ENCODE assay signal across 8 mouse cellular contexts in genomic region chr6:125148926-125149568, GRCm38 (mm10). TPM values are rescaled to one million over a fixed set of nuclear protein-coding genes. Genes with fewer than 3 reads are reported as not detected.
DNase-seq lines count a peak whose midpoint lies in the region; ATAC-seq lines count a peak whose summit lies in the region.

No protein-coding gene starts in this region.

- H3K4me2 ChIP-seq in hindbrain, embryonic 11.5 days (replicated peaks; ENCODE audit: low read depth, low read length), result no peak overlapping the region
- peak overlapping the region; percentile 27; the same call in 1 of the 2 replicates for H3K4me2 ChIP-seq in liver, embryonic 12.5 days

- DNase-seq in hindbrain, embryonic 10.5 days (ENCODE audit: low spot score), result no peak
- no peak for DNase-seq in hindbrain, embryonic 11.5 days (ENCODE audit: low spot score)
- peak; percentile 51 for DNase-seq in adipocyte (ENCODE audit: low spot score)
- DNase-seq in gastrocnemius, postnatal 25 days, result peak; percentile 88
- peak; percentile 71 for DNase-seq in kidney, adult 18-20 months
- DNase-seq in testis, postnatal 10 days (ENCODE audit: low spot score), result peak; percentile 65
- DNase-seq in thymus, postnatal 25 days, result no peak

- peaks cover 61% of the 10 kb centered on the region for H3K4me1 ChIP-seq in hindbrain, embryonic 10.5 days (replicated peaks)
- peaks cover 10% of the 10 kb centered on the region; the same call in 1 of the 2 replicates for H3K4me1 ChIP-seq in hindbrain, embryonic 11.5 days (replicated peaks; ENCODE audit: control insufficient read depth, insufficient read depth, low read length)
- peaks cover 86% of the 10 kb centered on the region for H3K4me1 ChIP-seq in liver, embryonic 12.5 days

- H3K9ac ChIP-seq in hindbrain, embryonic 11.5 days (ENCODE audit: low read depth, low read length), result no peak overlapping the region
- peak overlapping the region; percentile 15; the same call in 1 of the 2 replicates for H3K9ac ChIP-seq in liver, embryonic 12.5 days

- peak overlapping the region; percentile 64 for H3K27ac ChIP-seq in hindbrain, embryonic 10.5 days
- no peak overlapping the region for H3K27ac ChIP-seq in hindbrain, embryonic 11.5 days (ENCODE audit: low read depth, low read length)
- peak overlapping the region; percentile 70 for H3K27ac ChIP-seq in liver, embryonic 12.5 days

- H3K36me3 ChIP-seq in hindbrain, embryonic 10.5 days, result peaks cover 62% of the 10 kb centered on the region
- H3K36me3 ChIP-seq in hindbrain, embryonic 11.5 days (ENCODE audit: control insufficient read depth, insufficient read depth, low read length), result no peaks in the 10 kb centered on the region
- peaks cover 54% of the 10 kb centered on the region for H3K36me3 ChIP-seq in liver, embryonic 12.5 days

- no peak overlapping the region for H3K4me3 ChIP-seq in hindbrain, embryonic 10.5 days
- H3K4me3 ChIP-seq in hindbrain, embryonic 11.5 days (ENCODE audit: low read depth, low read length), result no peak overlapping the region
- no peak overlapping the region for H3K4me3 ChIP-seq in liver, embryonic 12.5 days

- H3K9me3 ChIP-seq in hindbrain, embryonic 10.5 days, result no peaks in the 10 kb centered on the region
- H3K9me3 ChIP-seq in hindbrain, embryonic 11.5 days (ENCODE audit: control insufficient read depth, low read length), result no peaks in the 10 kb centered on the region
- H3K9me3 ChIP-seq in liver, embryonic 12.5 days (replicated peaks), result no peaks in the 10 kb centered on the region

- no peak for ATAC-seq in hindbrain, embryonic 11.5 days (ENCODE audit: low FRiP score)
- ATAC-seq in liver, embryonic 12.5 days, result no peak

- WGBS in hindbrain, embryonic 10.5 days, result 82% methylated on average over 16 of the region's 16 CpGs
- 84% methylated on average over 16 of the region's 16 CpGs for WGBS in hindbrain, embryonic 11.5 days
- WGBS in liver, embryonic 12.5 days (ENCODE audit: insufficient replicate concordance), result 68% methylated on average over 16 of the region's 16 CpGs

- H3K27me3 ChIP-seq in hindbrain, embryonic 10.5 days (ENCODE audit: insufficient read depth, poor library complexity, severe bottlenecking), result no peaks in the 10 kb centered on the region
- H3K27me3 ChIP-seq in hindbrain, embryonic 11.5 days (ENCODE audit: control insufficient read depth, insufficient read depth, low read length), result no peaks in the 10 kb centered on the region
- no peaks in the 10 kb centered on the region for H3K27me3 ChIP-seq in liver, embryonic 12.5 days (replicated peaks)

RNA-seq across cellular contexts. Expression of gene Iffo1, which starts 4.0 kb away (rescaled TPM):
- polyA plus RNA-seq in hindbrain, embryonic 10.5 days (2016; fragmentation: Nextera tagmentation; extraction: Ambion mirVana), result 12.5 and 18.3 TPM in 2 replicates
- polyA plus RNA-seq in hindbrain, embryonic 11.5 days (2014; fragmentation: Nextera tagmentation; extraction: Ambion mirVana), result 10.3 and 10.4 TPM in 2 replicates
- 10 to 100 TPM; 12.4 to 15.3 TPM for total RNA-seq in gastrocnemius, postnatal 25 days (2021)
- polyA plus RNA-seq in liver, embryonic 12.5 days (2016; fragmentation: Nextera tagmentation; extraction: Ambion mirVana), result 6.6 and 7.3 TPM in 2 replicates

RNA-seq across cellular contexts. Expression of gene Gapdh, which starts 17.2 kb away (rescaled TPM):
- 2,613 and 2,865 TPM in 2 replicates for polyA plus RNA-seq in hindbrain, embryonic 10.5 days (2016; fragmentation: Nextera tagmentation; extraction: Ambion mirVana)
- polyA plus RNA-seq in hindbrain, embryonic 11.5 days (2014; fragmentation: Nextera tagmentation; extraction: Ambion mirVana), result 2,070 and 2,095 TPM in 2 replicates
- over 10,000 TPM; 11,297 to 11,631 TPM for total RNA-seq in gastrocnemius, postnatal 25 days (2021)
- polyA plus RNA-seq in liver, embryonic 12.5 days (2016; fragmentation: Nextera tagmentation; extraction: Ambion mirVana), result 1,499 and 1,575 TPM in 2 replicates

RNA-seq across cellular contexts. Expression of gene Nop2, which starts 17.3 kb away (rescaled TPM):
- polyA plus RNA-seq in hindbrain, embryonic 10.5 days (2016; fragmentation: Nextera tagmentation; extraction: Ambion mirVana), result 67.6 and 83.8 TPM in 2 replicates
- 45.3 and 58.8 TPM in 2 replicates for polyA plus RNA-seq in hindbrain, embryonic 11.5 days (2014; fragmentation: Nextera tagmentation; extraction: Ambion mirVana)
- 10 to 100 TPM; 14.6 to 18.6 TPM for total RNA-seq in gastrocnemius, postnatal 25 days (2021)
- polyA plus RNA-seq in liver, embryonic 12.5 days (2016; fragmentation: Nextera tagmentation; extraction: Ambion mirVana), result 83.1 and 85.3 TPM in 2 replicates

RNA-seq across cellular contexts. Expression of gene Ncapd2, which starts 42.5 kb away (rescaled TPM):
- 199 and 233 TPM in 2 replicates for polyA plus RNA-seq in hindbrain, embryonic 10.5 days (2016; fragmentation: Nextera tagmentation; extraction: Ambion mirVana)
- polyA plus RNA-seq in hindbrain, embryonic 11.5 days (2014; fragmentation: Nextera tagmentation; extraction: Ambion mirVana), result 109 and 110 TPM in 2 replicates
- total RNA-seq in gastrocnemius, postnatal 25 days (2021), result 10 to 100 TPM; 12.1 to 12.7 TPM
- polyA plus RNA-seq in liver, embryonic 12.5 days (2016; fragmentation: Nextera tagmentation; extraction: Ambion mirVana), result 132 and 138 TPM in 2 replicates

RNA-seq across cellular contexts. Expression of gene Mrpl51, which starts 42.6 kb away (rescaled TPM):
- 206 and 213 TPM in 2 replicates for polyA plus RNA-seq in hindbrain, embryonic 10.5 days (2016; fragmentation: Nextera tagmentation; extraction: Ambion mirVana)
- 184 and 189 TPM in 2 replicates for polyA plus RNA-seq in hindbrain, embryonic 11.5 days (2014; fragmentation: Nextera tagmentation; extraction: Ambion mirVana)
- 100 to 1,000 TPM; 214 to 227 TPM for total RNA-seq in gastrocnemius, postnatal 25 days (2021)
- polyA plus RNA-seq in liver, embryonic 12.5 days (2016; fragmentation: Nextera tagmentation; extraction: Ambion mirVana), result 211 and 222 TPM in 2 replicates

Comparison
In these comparisons a context has a peak if more than half of its experiments do, and no peak if none do; other contexts are left out.
1. DNase-seq: peak in adipocyte (single experiment), gastrocnemius, postnatal 25 days (single experiment), kidney, adult 18-20 months (single experiment) and testis, postnatal 10 days (single experiment); none in hindbrain, embryonic 10.5 days (single experiment), hindbrain, embryonic 11.5 days (single experiment) and thymus, postnatal 25 days (single experiment).